Mouse (Mus musculus) duodenum, adult 2 months (tissue): ENCODE results near the gene Efcc1. TPM values are rescaled to one million over a fixed set of nuclear protein-coding genes. Genes with fewer than 3 reads are reported as not detected.

Experiments
- polyA plus RNA-seq: library from polyadenylated mRNA; depleted of rRNA; stranded (reverse); fragments of >200 nt; gene quantifications from 2 replicates; pipeline ENCODE4 v1.2.3, GENCODE M21; 2012; ENCODE audit warnings: low replicate concordance; rRNA removed

Gene Efcc1
- 1.7 and 2.2 TPM in 2 replicates for polyA plus RNA-seq

GRCm38 (mm10) chr6:87730591-87731462, at the start of gene Efcc1:
Efcc1 (plus strand) TSS chr6:87730869.

GRCm38 (mm10) chr6:87777842-87778241, 47.2 kb downstream of the Efcc1 start, which contains the start of gene Gp9:
Gp9 (plus strand) TSS chr6:87778072.

Other genes starting within 250 kb of the Efcc1 start
- gene Arhgap25, start 197.6 kb upstream of the Efcc1 start, polyA plus RNA-seq, result 0.46 and 0.65 TPM in 2 replicates
- 0.17 and 0.23 TPM in 2 replicates for gene Prokr1, start 140.1 kb upstream of the Efcc1 start, polyA plus RNA-seq
- gene Aplf, start 58.7 kb upstream of the Efcc1 start, polyA plus RNA-seq, result 2.1 and 2.7 TPM in 2 replicates
- 0.13 and 2.5 TPM in 2 replicates for gene Gp9, start 47.2 kb downstream of the Efcc1 start, polyA plus RNA-seq
- 66.3 and 85.2 TPM in 2 replicates for gene Rab43, start 81.3 kb downstream of the Efcc1 start, polyA plus RNA-seq
- 0.09 and 0.24 TPM in 2 replicates for gene Gm45140, start 104.9 kb downstream of the Efcc1 start, polyA plus RNA-seq
- gene Isy1, start 107.9 kb downstream of the Efcc1 start, polyA plus RNA-seq, result 1.8 and 3.5 TPM in 2 replicates
- 36.8 and 51.6 TPM in 2 replicates for gene Cnbp, start 120.2 kb downstream of the Efcc1 start, polyA plus RNA-seq
- 39.1 and 42.3 TPM in 2 replicates for gene Copg1, start 156.9 kb downstream of the Efcc1 start, polyA plus RNA-seq
- gene Hmces, start 183.1 kb downstream of the Efcc1 start, polyA plus RNA-seq, result 10.2 and 14.0 TPM in 2 replicates